Mouse (Mus musculus) adrenal gland (tissue): ENCODE results near the gene Uspl1.
"Not testable (repeated sequence)": the region's sequence is repeated elsewhere in the genome, so short reads cannot be mapped to it uniquely, and the experiment has no call there.

Experiments
- intact Hi-C: fragments of 180-260 bp; cut with DNase I; formaldehyde crosslinking; loops from one replicate; pipeline ENCODE4 v1.15.1; 2025
- long read RNA-seq, 2 experiments: library from polyadenylated mRNA; unstranded; transcript quantifications; one replicate each; pipeline ENCODE4 v2.0.0; 2020; ENCODE audit warnings: borderline replicate concordance in 1 of 2; ENCODE audit not compliant: insufficient replicate concordance in 1 of 2

Uspl1 gene
- long read RNA-seq, experiment 1, transcript Uspl1-203 (9 exons, 2,931 nt), result minor isoform, 5 of 20 reads
- long read RNA-seq, experiment 1, transcript Uspl1-205 (8 exons, 3,792 nt), result major isoform, 6 of 20 reads
- long read RNA-seq, experiment 1, partial matches to known transcripts, result 2 of 20 reads
- long read RNA-seq, experiment 1, other reads (novel, unspliced or antisense), result 3 of 20 reads
- long read RNA-seq, experiment 2, partial matches to known transcripts, result 4 of 16 reads
- long read RNA-seq, experiment 2, other reads (novel, unspliced or antisense), result 4 of 16 reads

DNA sequence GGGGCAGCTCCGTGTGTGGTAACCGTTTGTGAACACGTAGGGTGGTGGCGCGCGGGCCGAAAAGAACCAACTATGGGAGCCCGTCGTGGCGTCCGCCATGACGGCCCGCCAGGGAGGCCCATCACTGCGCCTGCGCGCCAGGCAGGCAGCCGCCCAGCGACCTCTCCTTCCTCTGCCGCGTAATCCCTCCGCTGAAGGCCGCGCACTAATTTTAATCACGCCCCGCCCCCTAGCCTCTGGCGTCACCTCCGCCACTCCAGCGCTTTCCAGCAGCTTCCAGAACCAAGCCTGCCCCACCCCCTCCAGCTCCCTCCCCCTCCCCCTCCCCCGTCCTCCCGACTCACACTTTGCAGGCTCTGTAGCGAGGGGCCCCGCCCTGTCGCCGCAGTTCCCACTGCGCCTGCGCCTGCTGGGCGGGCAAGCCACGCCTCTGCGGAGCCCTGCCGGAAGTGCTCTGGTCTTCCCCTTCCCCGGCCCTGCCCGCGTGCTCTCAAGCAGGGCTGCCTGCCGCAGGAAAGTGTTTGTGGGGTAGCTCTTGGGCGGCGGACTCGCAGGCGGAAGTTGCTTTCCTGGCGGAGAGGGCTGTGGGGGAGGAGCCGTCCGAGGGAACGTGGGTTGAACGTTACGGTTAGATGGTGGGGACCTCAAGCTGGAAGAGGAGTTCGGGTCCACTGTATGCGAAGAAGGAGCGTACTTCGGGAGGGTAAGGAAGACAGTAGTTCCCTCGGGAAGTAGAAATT lies at the start of gene Uspl1, which contains the start of gene Hmgb1:
TSS of gene Uspl1 (plus strand) at position 247 of the 740 bp plus-strand sequence.
TSS of gene Hmgb1 (minus strand) at position 386 of the 740 bp plus-strand sequence.
- intact Hi-C loops, result loop anchor here (2.0 kb wide), 1 partner anchor 131 kb away; no protein-coding TSS in a partner anchor

DNA sequence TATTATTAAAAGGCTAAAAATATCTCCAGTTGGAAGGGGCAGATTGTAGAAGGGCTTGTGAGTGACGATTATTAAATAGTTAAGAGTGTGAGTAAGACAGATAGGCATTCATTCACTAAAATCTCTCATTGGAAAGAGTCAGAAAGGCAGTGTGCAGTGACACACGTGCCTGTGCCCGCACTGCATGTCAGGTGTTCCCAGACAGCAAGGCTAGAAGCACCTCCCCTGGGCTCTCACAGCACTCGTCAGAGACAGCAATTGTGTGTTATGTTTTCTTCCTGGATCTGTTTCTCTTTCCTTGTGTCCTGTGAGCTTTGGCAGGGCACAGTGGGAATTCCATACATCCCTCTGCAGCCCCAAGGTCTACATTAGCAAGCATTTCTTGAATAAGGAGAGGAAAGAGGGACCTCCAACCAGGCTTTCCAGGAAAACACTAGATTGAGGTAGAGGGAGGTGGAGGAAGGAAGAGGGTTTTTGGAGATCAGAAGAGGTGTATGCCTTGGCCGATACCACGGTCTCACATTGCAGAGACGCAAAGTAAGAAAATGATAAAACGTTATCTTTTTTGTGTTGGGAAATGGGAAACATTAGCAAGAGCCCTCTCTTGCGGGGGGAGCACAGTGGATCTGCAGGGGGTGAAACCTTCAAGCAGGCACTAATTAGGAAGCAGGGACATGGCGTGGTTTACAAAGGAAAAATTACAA lies 49.2 kb upstream of the Uspl1 start:
- intact Hi-C loops, result no loop called here

DNA sequence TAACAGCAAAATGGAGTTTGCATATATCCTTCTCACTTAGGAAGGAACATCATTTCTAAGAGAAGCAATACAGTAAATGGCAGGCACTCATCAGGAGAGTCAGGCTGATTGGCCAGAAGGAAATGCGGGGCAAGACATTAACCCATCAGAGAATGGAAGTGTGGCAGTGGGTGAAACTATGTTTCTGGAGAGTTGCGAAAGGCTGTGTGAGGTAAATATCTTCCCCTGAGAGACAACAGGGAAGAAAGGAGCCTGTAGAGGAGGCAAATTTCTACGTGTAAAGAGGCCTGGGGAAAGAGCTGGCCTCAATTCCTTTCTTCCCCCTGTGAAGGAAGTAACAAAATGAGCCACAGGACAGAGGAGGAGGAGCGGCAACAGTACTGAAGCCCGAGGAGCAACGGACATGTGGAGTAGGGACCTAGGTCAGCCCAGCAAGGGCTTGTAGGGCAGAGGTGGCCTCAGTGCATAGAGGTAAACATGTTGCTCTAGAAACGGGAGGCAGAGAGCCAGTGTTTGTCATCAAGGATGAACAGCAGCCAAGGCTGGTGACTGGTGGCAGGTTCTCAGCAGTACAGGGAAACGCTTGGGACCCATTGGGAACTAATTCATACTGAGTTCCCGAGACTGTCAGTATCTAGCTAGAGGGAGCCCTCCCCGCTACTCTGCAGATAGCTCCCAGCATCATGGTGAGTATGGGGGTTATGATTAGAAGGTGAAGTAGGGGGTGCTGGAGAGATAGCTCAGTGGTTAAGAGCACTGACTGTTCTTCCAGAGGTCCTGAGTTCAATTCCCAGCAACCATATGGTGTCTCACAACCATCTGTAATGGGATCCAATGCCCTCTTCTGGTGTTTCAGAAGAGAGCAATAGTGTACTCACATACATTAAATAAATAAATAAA lies 48.4 kb upstream of the Uspl1 start:
- intact Hi-C loops, result no loop called here

DNA sequence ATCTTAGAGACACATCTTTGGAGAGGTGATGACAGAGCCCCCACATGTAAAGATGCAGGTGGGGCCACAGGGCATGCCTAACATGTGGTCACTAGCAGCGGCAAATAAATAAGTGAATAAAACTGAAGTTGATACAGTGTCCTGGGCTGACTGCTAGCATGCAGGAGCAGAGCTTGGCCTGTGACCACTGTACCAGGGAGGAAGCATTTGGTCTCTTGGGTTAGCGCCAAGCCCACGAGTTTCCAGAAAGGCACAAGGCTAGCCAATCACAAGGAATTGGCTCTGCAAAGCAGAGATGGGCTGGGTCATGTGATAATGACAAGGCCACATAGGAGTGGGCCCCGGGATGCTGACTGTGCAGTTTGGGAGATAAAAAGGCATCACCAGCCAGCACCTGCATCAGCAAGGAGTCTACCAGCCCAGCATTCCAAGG lies 47.2 kb upstream of the Uspl1 start:
- intact Hi-C loops, result no loop called here

DNA sequence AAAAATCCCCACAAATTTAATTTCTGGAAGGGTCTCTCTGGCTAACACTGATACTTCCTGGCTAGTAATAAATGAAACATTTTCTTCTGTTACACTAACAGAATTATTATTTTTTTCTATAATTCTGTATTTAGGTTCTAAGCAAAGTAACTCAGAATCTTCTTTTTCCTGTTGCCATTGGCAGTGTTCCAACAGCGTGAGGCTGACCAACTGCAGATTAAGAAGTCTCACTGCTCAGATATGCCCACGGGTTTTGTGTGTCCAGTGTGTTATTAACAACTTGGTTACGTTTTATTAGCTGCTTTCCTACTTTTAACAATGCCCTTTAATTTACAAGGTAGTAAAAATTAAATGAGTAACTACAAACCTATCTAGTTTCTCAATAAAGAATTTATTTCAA lies 46.7 kb upstream of the Uspl1 start:
- intact Hi-C loops, result no loop called here

DNA sequence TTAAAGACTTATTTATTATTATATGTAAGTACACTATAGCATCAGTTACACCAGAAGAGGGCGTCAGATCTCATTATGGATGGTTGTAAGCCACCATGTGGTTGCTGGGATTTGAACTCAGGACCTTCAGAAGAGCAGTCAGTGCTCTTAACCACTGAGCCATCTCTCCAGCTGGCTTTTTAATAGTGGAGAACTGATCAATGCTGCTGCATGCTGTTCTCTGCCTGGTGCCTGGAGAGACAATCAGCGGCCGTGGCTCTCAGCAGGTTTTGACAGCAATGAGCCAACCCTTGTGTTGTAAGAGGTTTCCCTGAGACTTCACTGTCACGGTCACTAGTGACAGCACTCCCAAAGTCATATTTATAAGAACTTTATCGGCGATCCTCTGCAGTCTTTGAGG lies 46.1 kb upstream of the Uspl1 start:
- intact Hi-C loops, result not testable (repeated sequence)

DNA sequence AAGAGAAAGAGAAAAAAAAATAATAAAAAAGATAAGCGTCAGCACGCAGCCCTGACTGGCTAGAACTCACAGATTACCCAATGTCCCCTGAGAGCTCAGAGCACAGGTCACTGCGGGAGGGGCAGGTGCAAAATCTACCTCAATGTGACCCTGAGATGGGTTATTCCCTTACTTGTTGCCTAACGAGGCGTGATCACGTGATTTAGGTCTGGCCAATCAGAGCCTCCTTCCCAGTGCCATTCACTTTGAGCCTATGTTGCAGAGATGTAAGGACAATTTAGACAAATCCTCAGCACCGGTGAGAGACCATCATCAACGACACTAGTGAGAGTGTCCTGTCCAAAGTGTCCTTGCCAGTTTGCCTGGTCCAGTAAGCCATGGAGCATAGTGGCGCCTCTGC lies 43.8 kb upstream of the Uspl1 start:
- intact Hi-C loops, result no loop called here

DNA sequence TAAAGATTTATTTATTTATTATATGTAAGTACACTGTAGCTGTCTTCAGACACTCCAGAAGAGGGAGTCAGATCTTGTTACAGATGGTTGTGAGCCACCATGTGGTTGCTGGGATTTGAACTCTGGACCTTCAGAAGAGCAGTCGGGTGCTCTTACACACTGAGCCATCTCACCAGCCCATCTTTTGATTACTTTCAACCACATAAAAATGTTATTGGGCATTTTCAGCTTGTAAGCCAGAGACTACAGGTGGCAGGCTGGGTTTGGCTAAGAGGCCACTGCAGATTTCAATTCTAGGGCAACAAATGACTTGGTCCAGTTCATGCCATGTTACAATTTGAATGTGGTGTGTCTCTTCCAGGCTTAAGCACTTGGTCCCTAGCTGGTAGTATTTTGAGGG lies 43.0 kb upstream of the Uspl1 start:
- intact Hi-C loops, result not testable (repeated sequence)

DNA sequence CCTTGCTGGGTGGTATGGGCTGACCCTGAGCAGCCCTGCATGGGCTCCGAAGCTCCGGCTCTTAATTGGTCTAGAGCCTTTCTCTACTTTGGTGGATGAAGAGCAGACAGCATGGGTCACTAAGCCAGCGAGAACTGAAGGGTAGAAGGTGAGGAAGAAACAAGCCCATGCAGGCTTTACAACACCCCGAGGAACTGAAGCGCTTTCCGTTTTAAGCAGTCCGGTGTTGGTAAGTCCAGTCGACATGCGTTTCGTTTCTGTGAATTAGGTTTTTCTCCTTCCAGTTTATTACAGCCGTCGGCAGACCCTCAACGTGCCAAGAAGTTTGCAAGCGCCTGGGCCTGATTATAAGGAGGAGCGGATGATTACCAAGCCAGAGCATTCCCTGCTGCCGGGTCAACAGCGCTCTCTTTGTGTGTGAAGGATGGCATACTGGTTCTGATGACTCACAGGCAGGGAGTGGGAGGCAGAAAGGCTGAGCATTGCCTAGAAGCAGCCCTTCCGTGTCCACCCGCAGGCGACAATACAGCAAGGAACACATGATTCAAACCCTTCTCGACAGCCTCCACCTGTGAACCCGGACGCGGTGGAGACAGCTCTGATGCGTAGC lies 40.3 kb upstream of the Uspl1 start:
- intact Hi-C loops, result no loop called here

DNA sequence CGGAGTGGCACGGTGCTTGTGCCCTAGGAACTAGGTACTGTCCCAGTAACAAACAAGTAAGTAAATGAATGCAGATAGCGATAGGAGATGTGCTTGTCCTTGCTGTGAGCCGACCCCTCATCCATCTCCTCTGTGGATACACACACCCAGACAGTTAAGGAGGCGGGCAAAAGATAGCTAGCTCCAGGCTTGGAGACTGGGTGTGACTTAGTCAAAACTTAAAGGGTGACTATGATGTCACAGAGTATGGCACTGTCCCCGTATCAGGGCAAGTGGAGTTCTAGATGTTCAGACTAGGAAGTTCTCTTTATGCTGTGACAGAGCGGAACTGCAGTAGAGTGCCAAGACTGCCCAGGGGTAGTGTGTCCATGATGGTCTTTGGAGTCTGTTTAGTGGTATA lies 37.5 kb upstream of the Uspl1 start:
- intact Hi-C loops, result no loop called here

DNA sequence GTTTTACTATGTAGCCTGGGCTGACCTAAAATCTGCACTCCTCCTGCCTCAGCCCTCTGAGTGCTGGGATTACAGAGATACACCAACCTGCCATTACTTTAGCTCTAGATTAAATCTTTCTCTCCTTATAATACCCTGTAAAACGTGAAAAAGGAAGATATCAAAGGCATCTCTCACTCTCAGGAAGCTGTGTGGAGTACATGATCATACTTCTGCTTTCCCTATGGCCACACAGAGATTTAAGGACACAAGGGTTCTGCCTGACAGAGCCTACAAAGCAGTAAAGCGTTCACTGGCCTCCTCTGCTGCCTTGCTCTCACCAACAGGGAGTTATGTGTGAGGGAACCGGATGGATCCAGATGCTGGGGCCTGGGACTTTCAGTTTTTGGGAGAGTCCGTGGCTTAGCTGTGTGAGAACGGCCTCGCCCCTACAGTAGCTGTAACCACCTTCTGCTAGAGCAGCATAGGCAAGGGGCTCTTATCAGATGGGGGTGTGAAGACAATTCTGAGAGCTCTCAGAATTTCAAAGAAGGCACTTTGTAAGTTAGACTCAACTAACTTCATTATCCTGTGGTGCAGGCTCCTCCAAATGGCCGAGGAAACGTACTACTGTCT lies 36.7 kb upstream of the Uspl1 start:
- intact Hi-C loops, result no loop called here

DNA sequence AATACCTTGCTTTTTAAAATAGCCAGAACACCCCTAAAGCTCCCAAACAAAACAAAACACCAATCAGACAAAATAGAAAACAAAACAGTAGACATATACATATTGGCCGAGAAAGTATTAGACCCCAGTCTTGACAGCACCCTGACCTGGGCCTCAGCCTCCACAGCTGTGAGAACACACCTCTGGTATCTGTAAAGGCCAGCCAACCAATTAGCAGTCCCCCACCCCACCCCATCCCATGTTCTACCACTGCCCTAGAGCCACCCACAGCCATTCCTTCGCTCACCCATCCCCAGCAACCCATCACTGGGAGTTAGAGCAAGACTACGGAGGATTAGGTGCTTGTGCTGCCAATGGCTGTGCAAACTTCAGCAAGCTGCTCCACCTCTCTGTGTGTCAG lies 33.3 kb upstream of the Uspl1 start:
- intact Hi-C loops, result no loop called here

DNA sequence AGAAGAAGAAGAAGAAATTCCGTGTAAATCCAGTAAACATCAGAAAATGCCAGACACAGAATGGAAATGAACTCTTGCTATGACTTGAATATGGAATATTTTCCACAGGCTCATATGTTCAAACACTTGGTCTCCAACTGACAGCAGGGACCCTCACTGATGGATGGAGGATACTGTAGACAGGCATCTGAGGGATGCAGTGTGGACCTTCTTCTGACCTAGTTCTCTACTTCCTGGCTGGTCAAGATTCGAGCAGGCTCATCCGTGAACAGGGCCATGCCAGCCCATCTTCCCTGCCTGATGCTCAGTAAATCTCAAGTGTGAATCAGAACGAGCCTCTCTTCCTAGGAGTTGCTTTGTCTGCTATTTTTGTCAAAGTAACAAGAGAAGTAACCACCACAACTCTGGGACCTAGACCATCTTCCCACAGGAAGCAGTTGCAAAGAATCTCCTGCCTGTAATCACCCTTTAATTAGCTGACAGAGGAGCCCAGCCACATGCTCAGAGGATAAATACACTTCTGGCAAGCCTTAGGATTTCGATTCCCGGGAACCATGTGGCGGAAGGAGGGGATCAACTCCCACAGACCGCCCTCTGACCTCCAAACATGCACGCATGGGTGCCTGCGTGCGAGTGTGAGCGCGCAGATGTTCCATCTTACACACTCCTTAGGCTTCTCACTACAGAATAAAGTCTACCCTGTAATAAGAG lies 31.9 kb upstream of the Uspl1 start:
- intact Hi-C loops, result no loop called here

DNA sequence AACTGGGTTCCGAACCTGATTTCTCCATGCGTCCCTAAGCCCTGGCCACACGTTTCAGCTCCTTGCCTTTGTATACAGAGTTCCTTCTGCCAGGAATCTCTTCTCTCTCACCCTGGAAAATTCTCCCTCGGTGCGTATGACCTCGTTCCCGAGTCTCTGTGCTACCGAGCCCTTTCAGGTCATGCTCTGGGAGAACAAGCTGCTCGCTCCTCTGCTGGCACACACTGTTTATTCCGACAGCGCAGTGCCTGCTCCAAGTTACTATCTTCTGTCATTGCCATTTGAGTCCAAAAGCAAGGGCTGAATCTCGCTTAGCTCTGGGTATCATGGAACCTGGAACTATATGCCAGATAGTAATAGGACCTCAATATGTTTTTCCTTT lies 31.4 kb upstream of the Uspl1 start:
- intact Hi-C loops, result no loop called here

DNA sequence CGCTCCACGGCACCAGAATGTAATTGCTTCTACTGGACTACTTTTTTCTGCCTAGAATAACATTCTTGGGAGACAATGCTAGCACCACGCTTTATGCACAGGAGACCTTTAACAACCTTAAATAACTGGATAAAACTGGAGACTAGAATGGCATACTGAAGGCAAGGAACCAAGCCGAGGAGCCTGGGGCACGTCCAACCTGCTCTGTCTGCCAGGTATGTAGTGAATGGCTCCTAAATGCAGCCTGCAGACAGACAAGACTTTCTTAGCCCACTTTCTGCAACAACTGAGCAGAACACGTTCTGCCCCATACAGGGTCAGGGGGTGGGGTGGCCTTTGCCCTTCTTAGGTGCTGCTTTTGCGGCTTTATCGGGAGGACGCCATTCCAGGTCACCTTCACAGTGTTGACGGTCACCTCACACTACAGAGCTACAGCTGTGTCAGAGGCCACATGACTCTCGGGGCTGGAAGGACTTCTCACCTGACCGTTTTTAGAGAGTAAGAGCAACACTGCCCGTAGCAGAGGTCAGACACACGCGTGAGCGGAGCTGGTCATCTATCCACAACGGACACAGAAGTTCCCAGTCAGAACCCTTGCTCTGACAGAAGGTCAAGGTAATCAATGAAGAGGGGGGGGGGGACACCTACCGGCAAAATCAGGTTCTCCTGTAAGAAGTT lies 27.1 kb upstream of the Uspl1 start:
- intact Hi-C loops, result no loop called here

DNA sequence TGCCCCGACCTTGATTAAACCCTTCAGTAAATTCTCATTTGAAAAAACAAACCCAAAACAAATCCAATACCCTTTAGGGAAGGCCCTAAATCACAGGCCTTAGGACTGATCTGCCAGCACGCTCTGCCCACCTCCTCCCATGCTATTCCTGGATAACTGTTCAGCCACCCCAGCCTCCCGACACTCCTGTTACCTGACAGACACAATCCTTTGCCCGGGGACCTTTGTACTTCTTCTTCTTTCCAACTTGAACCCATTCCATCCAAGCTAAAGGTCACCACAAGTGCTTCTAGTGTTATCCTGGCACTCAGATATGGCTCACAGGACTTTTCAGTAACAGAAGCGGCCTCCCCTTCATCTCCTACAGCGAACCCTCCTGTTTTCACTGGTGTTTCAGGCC lies 25.1 kb upstream of the Uspl1 start:
- intact Hi-C loops, result no loop called here

DNA sequence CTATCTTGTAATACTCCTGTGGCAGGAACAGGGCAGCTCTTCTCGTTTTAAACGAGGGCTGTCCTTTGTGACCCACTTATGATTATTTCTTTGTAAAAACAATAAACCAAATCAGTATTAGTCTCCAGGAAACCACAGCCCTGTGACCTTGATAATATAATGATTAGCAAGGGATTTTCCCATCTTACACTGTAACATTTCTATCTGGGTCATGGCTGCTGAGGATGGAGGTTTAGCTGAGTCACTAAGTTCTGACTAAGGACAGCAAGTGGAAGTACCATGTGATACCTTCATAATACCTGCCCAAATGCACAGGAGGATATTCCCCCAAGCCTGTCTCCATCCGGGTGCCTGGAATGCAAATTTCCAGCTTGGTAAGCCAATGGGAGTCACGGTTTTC lies 23.7 kb upstream of the Uspl1 start:
- intact Hi-C loops, result no loop called here

DNA sequence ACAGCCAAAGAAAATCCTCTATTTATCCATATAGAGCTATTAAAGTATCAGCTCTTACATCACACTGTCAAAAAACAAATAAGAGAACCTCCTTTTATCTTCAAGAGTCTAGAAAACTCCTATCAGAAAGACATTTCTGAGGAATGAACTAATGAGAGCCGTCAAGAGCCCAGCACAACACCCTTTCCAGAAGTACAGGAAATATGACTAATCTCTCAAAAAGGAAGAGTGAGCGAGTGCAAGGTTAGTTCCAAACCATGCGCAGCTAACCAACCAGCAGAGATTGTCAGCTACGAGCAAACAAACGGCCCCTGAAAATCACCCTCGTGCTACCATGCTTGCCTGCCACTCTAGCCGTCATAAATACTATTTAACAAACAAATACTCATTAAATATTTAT lies 21.3 kb upstream of the Uspl1 start:
- intact Hi-C loops, result no loop called here

DNA sequence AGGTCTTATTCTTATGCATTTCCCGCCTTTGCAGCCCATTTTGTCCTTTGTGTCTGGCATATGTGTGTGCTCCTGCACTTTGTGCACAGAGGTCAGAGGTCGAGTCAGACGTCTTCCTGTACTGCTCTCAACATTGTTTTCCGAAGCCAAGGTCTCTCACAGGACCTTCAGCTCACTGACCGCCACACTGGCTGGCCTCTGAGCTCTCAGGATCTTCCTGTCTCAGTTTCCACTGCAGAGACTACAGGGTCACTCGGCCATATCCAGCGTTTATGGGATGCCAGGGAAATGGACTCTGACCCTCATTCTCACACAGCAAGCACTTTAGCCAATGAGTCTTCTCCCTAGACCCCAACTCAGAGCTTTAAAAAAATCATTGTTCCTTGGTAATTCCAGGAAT lies 19.3 kb upstream of the Uspl1 start:
- intact Hi-C loops, result no loop called here
